ENCODE assay signal across 24 mouse cellular contexts in the genomic region with DNA sequence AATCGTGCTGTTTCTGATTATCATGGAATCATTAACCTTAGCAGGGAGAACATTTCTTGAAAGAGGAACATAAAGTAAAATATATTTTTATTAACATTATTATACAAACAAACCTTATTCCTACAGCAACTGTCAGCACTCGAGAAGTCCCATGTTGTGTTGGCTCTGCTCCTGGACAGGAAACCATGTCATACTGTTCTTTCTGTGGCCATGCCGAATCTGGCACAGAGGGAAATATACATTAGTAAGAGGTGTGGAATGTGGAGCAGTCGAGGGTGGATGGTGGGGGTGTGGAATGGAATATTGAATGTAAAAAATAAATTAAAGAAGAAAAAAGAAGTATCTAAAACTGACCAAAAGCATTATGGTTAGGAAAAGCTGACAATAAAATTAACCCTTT.
"Had no signal": no experiment of that assay in that cellular context is flagged by ENCODE, and none has a peak within 500 bp of the region (broad histone marks: within the 10 kb centered on the region; RNA-seq: fewer than 3 reads in every experiment).

No protein-coding gene starts in this region.

- H3K27ac ChIP-seq: heart, adult 2 months; heart, embryonic 13.5 days; heart, embryonic 15.5 days; hindbrain, embryonic 13.5 days; hindbrain, embryonic 15.5 days; hindbrain, postnatal 0 days; limb, embryonic 13.5 days; limb, embryonic 15.5 days; liver, embryonic 12.5 days; liver, embryonic 14.5 days had no signal

- ATAC-seq: hindbrain, postnatal 0 days; intestine, embryonic 16.5 days; liver, embryonic 12.5 days had no signal

- H3K4me1 ChIP-seq: heart, embryonic 13.5 days; heart, embryonic 15.5 days; hindbrain, embryonic 13.5 days; hindbrain, embryonic 15.5 days; liver, embryonic 12.5 days had no signal

- DNase-seq: gastrocnemius, postnatal 14 days; gastrocnemius, postnatal 36 days; heart, adult 11 months; heart, adult 2 months; heart, postnatal 14 days; heart, postnatal 36 days; kidney, adult 11 months; kidney, adult 2 months; kidney, adult 9 months; kidney, postnatal 14 days; kidney, postnatal 36 days; layer of hippocampus, adult 9-11 months; layer of hippocampus, postnatal 36 days; left cerebral cortex, postnatal 4 days had no signal

- H3K4me3 ChIP-seq: heart, adult 2 months; heart, embryonic 13.5 days; heart, embryonic 15.5 days; hindbrain, embryonic 13.5 days; hindbrain, embryonic 15.5 days; limb, embryonic 13.5 days; limb, embryonic 15.5 days; liver, embryonic 12.5 days had no signal
